Mouse (Mus musculus) yolk sac, embryonic 10.5 days (tissue): ENCODE data around the gene Defb28.

ENCODE experiments used
- DNase-seq: peaks from one replicate; pipeline ENCODE4 v3.0.0-alpha.2; 2017; ENCODE audit warnings: low spot score

Defb28 gene

GRCm38 (mm10) chr2:152569038-152569437 is 51.0 kb downstream of the Defb28 start, which contains the start of gene Gm17416:
Gene Gm17416 (plus strand): TSS chr2:152569338.
- no peak for DNase-seq

GRCm38 (mm10) chr2:152569881-152570280 is 51.8 kb downstream of the Defb28 start:
- DNase-seq, result no peak

GRCm38 (mm10) chr2:152570313-152570712 is 52.3 kb downstream of the Defb28 start:
- peak; percentile 46 for DNase-seq
